Mouse (Mus musculus) gastrocnemius, adult 8-10 months (tissue): ENCODE measurements around the gene Olfr763. TPM values are rescaled to one million over a fixed set of nuclear protein-coding genes. Genes with fewer than 3 reads are reported as not detected.
"Not testable (repeated sequence)": the region's sequence is repeated elsewhere in the genome, so short reads cannot be mapped to it uniquely, and the experiment has no call there.

Experiments used
- DNase-seq, 2 experiments: peaks; one replicate each; pipeline ENCODE4 v3.0.0; 2022; ENCODE audit warnings: low spot score in 2 of 2
- total RNA-seq, 4 experiments: library from RNA; stranded (reverse); gene quantifications; 2 replicates each; pipeline ENCODE4 v1.2.4; 2022

Gene Olfr763
- total RNA-seq, 4 experiments from 2014 or later: not detected

GRCm38 (mm10) chr10:129039796-129040195 is 29.2 kb downstream of the Olfr763 start, which contains the start of gene Olfr764-ps1:
Olfr764-ps1 (minus strand) TSS chr10:129039896.
- no peak for DNase-seq

GRCm38 (mm10) chr10:129049898-129050297 is 39.3 kb downstream of the Olfr763 start, which contains the start of gene Olfr765:
Olfr765 (minus strand) TSS chr10:129049998.
- not testable (repeated sequence) for DNase-seq

Other genes starting within 250 kb of the Olfr763 start
- 1 to 10 TPM in 3 of 4 experiments, under 1 TPM in 1; 0.46 to 1.4 (median 1.1) TPM for gene Mmp19, start 219.9 kb upstream of the Olfr763 start, total RNA-seq
- 10 to 100 TPM; 23.5 to 27.2 (median 26.1) TPM for gene Dnajc14, start 206.7 kb upstream of the Olfr763 start, total RNA-seq
- gene Tmem198b, start 206.4 kb upstream of the Olfr763 start, total RNA-seq: 1 to 10 TPM; 2.0 to 2.3 (median 2.2) TPM
- 10 to 100 TPM; 20.0 to 29.0 (median 24.0) TPM for gene Sarnp, start 193.5 kb upstream of the Olfr763 start, total RNA-seq
- 1 to 10 TPM; 2.1 to 3.8 (median 2.7) TPM for gene Ormdl2, start 189.1 kb upstream of the Olfr763 start, total RNA-seq
- gene Gdf11, start 119.1 kb upstream of the Olfr763 start, total RNA-seq: 1 to 10 TPM; 2.7 to 8.9 (median 5.9) TPM
- 100 to 1,000 TPM; 136 to 170 (median 151) TPM for gene Cd63, start 109.8 kb upstream of the Olfr763 start, total RNA-seq
- gene Rdh5, start 87.9 kb upstream of the Olfr763 start, total RNA-seq: 1 to 10 TPM; 3.1 to 4.2 (median 3.7) TPM
- 100 to 1,000 TPM; 119 to 153 (median 140) TPM for gene Bloc1s1, start 86.8 kb upstream of the Olfr763 start, total RNA-seq
- 10 to 100 TPM; 63.3 to 69.0 (median 65.3) TPM for gene Itga7, start 77.0 kb upstream of the Olfr763 start, total RNA-seq
- under 1 TPM in 1 of 4 experiments, not detected in 3; 0.32 TPM for gene Mettl7b, start 49.8 kb upstream of the Olfr763 start, total RNA-seq
- not detected for gene Olfr9, start 21.4 kb upstream of the Olfr763 start, total RNA-seq
- gene Olfr764-ps1, start 29.1 kb downstream of the Olfr763 start, total RNA-seq: not detected
- gene Olfr765, start 39.2 kb downstream of the Olfr763 start, total RNA-seq: not detected
- not detected for gene Olfr766-ps1, start 58.2 kb downstream of the Olfr763 start, total RNA-seq
- gene Olfr767, start 72.1 kb downstream of the Olfr763 start, total RNA-seq: not detected
- not detected for gene Olfr768, start 88.6 kb downstream of the Olfr763 start, total RNA-seq
- gene Olfr769, start 107.1 kb downstream of the Olfr763 start, total RNA-seq: not detected
- not detected for gene Olfr770, start 128.2 kb downstream of the Olfr763 start, total RNA-seq
- not detected for gene Olfr771, start 154.0 kb downstream of the Olfr763 start, total RNA-seq
- gene Olfr772, start 167.1 kb downstream of the Olfr763 start, total RNA-seq: not detected
- not detected for gene Olfr773, start 176.6 kb downstream of the Olfr763 start, total RNA-seq
- not detected for gene Olfr774, start 225.4 kb downstream of the Olfr763 start, total RNA-seq
- not detected for gene Olfr775, start 237.6 kb downstream of the Olfr763 start, total RNA-seq
- not detected for gene Olfr776, start 248.3 kb downstream of the Olfr763 start, total RNA-seq